Mouse (Mus musculus) naive thymus-derived CD4-positive, alpha-beta T cell, adult 5 months (primary cell): Measurements from ENCODE around the gene Zfp503. TPM values are rescaled to one million over a fixed set of nuclear protein-coding genes. Genes with fewer than 3 reads are reported as not detected.

Source experiments
- polyA plus RNA-seq: library from polyadenylated mRNA; unstranded; fragments of 100-300 nt; shearing (Covaris generic); gene quantifications from one replicate; pipeline ENCODE4 v1.2.1, GENCODE M21; 2017

The Zfp503 gene
- not detected for polyA plus RNA-seq

GRCm38 (mm10) chr14:21989291-21989913 lies at the start of gene Zfp503:
TSS of gene Zfp503 (minus strand) at chr14:21989601.

GRCm38 (mm10) chr14:22019252-22019948 lies 30.0 kb upstream of the Zfp503 start, which contains the start of gene Lrmda:
TSS of gene Lrmda (plus strand) at chr14:22019712.

Other genes with a start within 250 kb of the Zfp503 start
- gene Samd8, start 239.1 kb downstream of the Zfp503 start, polyA plus RNA-seq = 51.3 TPM
- not detected for gene Dusp13, start 238.4 kb downstream of the Zfp503 start, polyA plus RNA-seq
- gene Vdac2, start 164.4 kb downstream of the Zfp503 start, polyA plus RNA-seq = 143 TPM
- 11.4 TPM for gene Comtd1, start 140.6 kb downstream of the Zfp503 start, polyA plus RNA-seq
- not detected for gene Lrmda, start 30.1 kb upstream of the Zfp503 start, polyA plus RNA-seq